Mouse (Mus musculus): Measurements from ENCODE around the gene Lmln.

- no peak for TF ChIP-seq CTCF (IDR thresholded peaks at IDR 0.05; ENCODE audit: borderline replicate concordance, insufficient read depth, low read depth, low read length)
- no peak for TF ChIP-seq POLR2A (IDR thresholded peaks at IDR 0.05; ENCODE audit: borderline replicate concordance, insufficient read depth, low read length)
Observed at GRCm38 (mm10) chr16:33173151-33173550, 110.8 kb downstream of the Lmln start.

All from cerebellum, adult 2 months (tissue).